Mouse (Mus musculus): ENCODE results near the gene Asap3. TPM values are rescaled to one million over a fixed set of nuclear protein-coding genes. Genes with fewer than 3 reads are reported as not detected.

The Asap3 gene
- total RNA-seq (2014; rRNA removed) (3.3 and 5.6 TPM in 2 replicates), polyA plus RNA-seq (2012; rRNA removed) (5.2 and 5.8 TPM in 2 replicates)

DNA sequence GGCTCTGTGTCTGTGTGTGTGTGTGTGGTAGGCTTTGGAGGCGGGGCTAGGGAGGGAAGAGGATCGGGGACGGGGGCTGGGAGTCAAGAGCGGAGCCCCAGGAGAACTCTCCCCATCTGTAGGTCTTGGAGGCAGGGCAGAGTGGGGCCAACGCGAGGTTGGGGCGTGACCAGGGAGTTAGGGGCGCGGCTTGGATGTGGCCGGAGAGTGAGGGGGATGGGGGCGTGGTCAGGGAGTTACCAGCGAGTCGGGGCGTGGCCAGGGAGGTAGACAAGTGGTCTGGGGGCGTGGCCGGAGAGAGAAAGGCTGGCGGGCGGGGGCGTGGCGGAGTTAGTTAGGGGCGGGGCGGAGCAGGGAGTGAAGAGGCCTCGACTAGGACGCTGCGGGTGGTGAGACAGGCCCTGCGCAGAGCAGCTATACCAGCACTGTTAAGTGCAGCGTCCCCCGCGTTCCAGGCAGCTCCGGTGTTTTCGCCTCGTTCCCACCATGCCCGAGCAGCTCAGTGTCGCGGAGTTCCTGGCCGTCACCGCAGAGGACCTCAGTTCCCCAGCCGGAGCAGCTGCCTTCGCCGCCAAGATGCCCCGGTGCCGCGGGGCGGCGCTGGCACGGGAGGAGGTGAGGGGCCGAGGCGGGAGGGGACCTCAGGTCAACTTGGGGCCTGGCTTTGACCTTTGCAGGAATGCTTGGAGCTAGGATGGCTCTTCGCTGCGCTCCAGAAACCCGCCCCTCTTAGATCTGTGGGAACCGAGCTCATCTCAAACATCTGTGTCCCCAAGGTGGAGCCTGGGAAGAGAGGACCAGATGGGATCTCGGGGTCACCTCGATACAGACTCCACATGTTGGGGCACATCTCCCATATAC lies at the start of gene Asap3:
Asap3 (plus strand) TSS at position 333 of the 861 bp plus-strand sequence.
- Histone ChIP-seq H3K36me3 (ENCODE audit: control insufficient read depth, insufficient read depth, low read length) (no peaks in the 10 kb centered on the region), H3K79me2 (ENCODE audit: control insufficient read depth, insufficient read depth, low read length) (peaks cover 7% of the 10 kb centered on the region; the same call in 1 of the 2 replicates), H3K27ac (replicated peaks; ENCODE audit: insufficient read depth, low read depth, low read length) (peak within 1 kb of the TSS; percentile 39), H3K4me1 (ENCODE audit: control insufficient read depth, insufficient read depth, low read length) (peaks cover 11% of the 10 kb centered on the region), H3K9ac (ENCODE audit: low read depth, low read length) (peak within 1 kb of the TSS; percentile 77), H3K4me3 (ENCODE audit: insufficient read depth, low read depth, low read length) (peak within 1 kb of the TSS; percentile 69), H3K27me3 (ENCODE audit: control insufficient read depth, insufficient read depth, low read length) (no peaks in the 10 kb centered on the region)
- peak; percentile 88 for DNase-seq (ENCODE audit: extremely low read depth, low read depth, low spot score)
- TF ChIP-seq POLR2A (IDR thresholded peaks at IDR 0.05; ENCODE audit: extremely low read depth, insufficient read depth, low read length) = peak; percentile 88
- 0 out of 2 replicates have a peak, but pooled peaks have one; percentile 15 for TF ChIP-seq CTCF (IDR thresholded peaks at IDR 0.05; ENCODE audit: low read depth, low read length)
- under 1% methylated on average over 52 of the region's 54 CpGs for WGBS

DNA sequence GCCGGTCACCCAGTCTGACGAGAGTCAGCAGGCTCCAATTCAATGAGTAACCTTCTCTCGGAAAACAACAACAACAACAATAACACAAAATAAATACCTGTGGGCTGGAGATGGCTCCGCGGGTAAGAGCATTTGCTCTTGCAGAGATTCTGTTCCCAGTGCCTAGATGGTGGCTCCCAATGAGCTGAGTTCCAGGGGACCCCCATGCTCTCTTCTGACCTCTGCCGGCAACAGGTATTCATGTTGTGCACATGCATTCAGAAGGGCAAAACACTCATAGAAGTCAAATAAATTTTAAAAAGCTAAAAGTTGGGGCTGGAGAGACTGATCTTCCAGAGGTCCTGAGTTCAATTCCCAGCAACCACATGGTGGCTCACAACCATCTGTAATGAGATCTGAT lies 47.7 kb upstream of the Asap3 start:
- Histone ChIP-seq H3K4me1 (ENCODE audit: control insufficient read depth, insufficient read depth, low read length) (peaks cover 2% of the 10 kb centered on the region; the same call in 1 of the 2 replicates), H3K27me3 (ENCODE audit: control insufficient read depth, insufficient read depth, low read length) (no peaks in the 10 kb centered on the region), H3K4me3 (ENCODE audit: insufficient read depth, low read depth, low read length) (no peak overlapping the region), H3K27ac (replicated peaks; ENCODE audit: insufficient read depth, low read depth, low read length) (no peak overlapping the region), H3K36me3 (ENCODE audit: control insufficient read depth, insufficient read depth, low read length) (no peaks in the 10 kb centered on the region), H3K9ac (ENCODE audit: low read depth, low read length) (no peak overlapping the region), H3K79me2 (ENCODE audit: control insufficient read depth, insufficient read depth, low read length) (no peaks in the 10 kb centered on the region)
- TF ChIP-seq CTCF (IDR thresholded peaks at IDR 0.05; ENCODE audit: low read depth, low read length) = 0 out of 2 replicates have a peak, but pooled peaks have one; percentile 4
- TF ChIP-seq POLR2A (IDR thresholded peaks at IDR 0.05; ENCODE audit: extremely low read depth, insufficient read depth, low read length) = no peak
- no peak for DNase-seq (ENCODE audit: extremely low read depth, low read depth, low spot score)
- 76% methylated on average over 6 of the region's 6 CpGs for WGBS

DNA sequence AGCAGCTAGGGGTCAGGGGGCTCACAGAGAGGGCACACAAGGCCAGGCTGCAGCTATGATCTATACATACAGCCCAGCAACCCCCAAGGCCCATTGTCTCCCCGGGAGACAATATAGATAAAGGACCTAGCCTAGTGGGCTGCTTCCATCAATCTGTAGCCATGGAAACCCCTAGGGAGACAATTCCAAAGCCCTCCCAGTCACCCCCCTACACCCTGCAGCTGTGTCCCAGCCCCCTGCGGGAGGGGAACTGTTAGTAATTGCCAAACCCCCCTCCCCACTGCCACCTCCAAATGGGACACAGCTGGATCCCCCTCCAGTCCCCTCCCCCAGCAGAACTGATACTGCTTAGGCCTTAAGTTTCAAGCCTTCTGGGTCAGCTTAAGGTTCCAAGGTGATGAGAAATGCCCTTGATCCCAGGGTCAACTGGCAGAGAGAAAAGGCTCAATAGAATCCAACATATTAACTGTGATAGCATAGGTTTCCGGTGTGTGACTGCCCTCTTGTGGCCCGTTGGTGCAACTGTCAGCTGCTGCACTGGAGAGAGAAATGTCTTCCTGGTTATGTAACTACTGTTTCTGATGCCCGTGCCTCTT lies 46.3 kb upstream of the Asap3 start:
- Histone ChIP-seq H3K4me3 (ENCODE audit: insufficient read depth, low read depth, low read length) (no peak overlapping the region), H3K27me3 (ENCODE audit: control insufficient read depth, insufficient read depth, low read length) (no peaks in the 10 kb centered on the region), H3K79me2 (ENCODE audit: control insufficient read depth, insufficient read depth, low read length) (no peaks in the 10 kb centered on the region), H3K36me3 (ENCODE audit: control insufficient read depth, insufficient read depth, low read length) (no peaks in the 10 kb centered on the region), H3K9ac (ENCODE audit: low read depth, low read length) (no peak overlapping the region), H3K27ac (replicated peaks; ENCODE audit: insufficient read depth, low read depth, low read length) (no peak overlapping the region), H3K4me1 (ENCODE audit: control insufficient read depth, insufficient read depth, low read length) (peaks cover 2% of the 10 kb centered on the region; the same call in 1 of the 2 replicates)
- 32% methylated on average over 5 of the region's 5 CpGs for WGBS
- TF ChIP-seq CTCF (IDR thresholded peaks at IDR 0.05; ENCODE audit: low read depth, low read length) (peak; percentile 94), POLR2A (IDR thresholded peaks at IDR 0.05; ENCODE audit: extremely low read depth, insufficient read depth, low read length) (no peak)
- DNase-seq (ENCODE audit: extremely low read depth, low read depth, low spot score) = peak; percentile 71

DNA sequence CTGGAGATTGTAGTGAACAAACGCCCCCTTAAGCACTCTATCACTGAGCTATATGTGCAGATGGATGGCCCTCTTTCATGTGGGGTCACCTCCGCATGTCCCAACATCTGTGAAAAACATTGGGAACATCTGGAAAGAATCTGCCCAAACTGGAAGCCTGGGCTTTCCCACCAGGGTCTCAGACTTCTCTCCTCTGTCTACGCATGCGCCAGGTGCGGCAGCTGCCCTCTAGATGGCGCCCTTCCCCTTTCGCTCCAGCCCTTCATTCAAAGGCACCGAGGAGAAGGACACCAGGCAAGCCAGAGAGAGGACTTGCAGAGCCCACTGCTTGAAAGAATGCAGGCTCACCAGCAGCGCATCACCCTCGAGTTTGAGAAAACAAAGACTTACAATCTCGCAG lies 42.7 kb upstream of the Asap3 start:
- Histone ChIP-seq H3K36me3 (ENCODE audit: control insufficient read depth, insufficient read depth, low read length) (no peaks in the 10 kb centered on the region), H3K79me2 (ENCODE audit: control insufficient read depth, insufficient read depth, low read length) (no peaks in the 10 kb centered on the region), H3K9ac (ENCODE audit: low read depth, low read length) (no peak overlapping the region), H3K4me3 (ENCODE audit: insufficient read depth, low read depth, low read length) (no peak overlapping the region), H3K27me3 (ENCODE audit: control insufficient read depth, insufficient read depth, low read length) (no peaks in the 10 kb centered on the region), H3K27ac (replicated peaks; ENCODE audit: insufficient read depth, low read depth, low read length) (no peak overlapping the region), H3K4me1 (ENCODE audit: control insufficient read depth, insufficient read depth, low read length) (peaks cover 2% of the 10 kb centered on the region; the same call in 1 of the 2 replicates)
- TF ChIP-seq POLR2A (IDR thresholded peaks at IDR 0.05; ENCODE audit: extremely low read depth, insufficient read depth, low read length) (no peak), CTCF (IDR thresholded peaks at IDR 0.05; ENCODE audit: low read depth, low read length) (peak; percentile 99)
- DNase-seq (ENCODE audit: extremely low read depth, low read depth, low spot score) = peak; percentile 32
- 2% methylated on average over 11 of the region's 11 CpGs for WGBS

DNA sequence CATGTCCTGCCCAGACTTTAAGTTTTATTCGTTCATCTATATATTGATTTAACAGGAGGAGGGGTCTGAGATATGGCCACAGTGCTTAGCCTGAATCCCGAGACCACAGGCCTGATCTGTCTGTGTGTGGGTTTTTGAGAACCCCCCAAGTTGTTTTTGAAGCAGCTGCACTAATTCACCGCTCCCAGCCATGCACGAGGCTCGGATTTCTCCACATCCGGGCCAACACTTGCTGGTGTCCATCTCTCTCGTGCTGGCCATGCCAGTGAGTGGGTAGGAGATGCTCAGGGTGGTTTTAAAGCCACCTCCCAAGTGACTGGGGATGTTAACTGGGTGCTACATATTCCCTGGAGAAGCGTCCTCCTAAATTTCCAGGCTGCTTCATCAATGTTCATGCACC lies 41.2 kb upstream of the Asap3 start:
- 90% methylated on average over 8 of the region's 8 CpGs for WGBS
- no peak for DNase-seq (ENCODE audit: extremely low read depth, low read depth, low spot score)
- H3K9ac ChIP-seq (ENCODE audit: low read depth, low read length) = no peak overlapping the region
- H3K4me3 ChIP-seq (ENCODE audit: insufficient read depth, low read depth, low read length) = no peak overlapping the region
- H3K27ac ChIP-seq (replicated peaks; ENCODE audit: insufficient read depth, low read depth, low read length) = no peak overlapping the region
- H3K4me1 ChIP-seq (ENCODE audit: control insufficient read depth, insufficient read depth, low read length) = peaks cover under 1% of the 10 kb centered on the region; the same call in 1 of the 2 replicates
- no peaks in the 10 kb centered on the region for H3K79me2 ChIP-seq (ENCODE audit: control insufficient read depth, insufficient read depth, low read length)
- no peaks in the 10 kb centered on the region for H3K36me3 ChIP-seq (ENCODE audit: control insufficient read depth, insufficient read depth, low read length)
- TF ChIP-seq CTCF (IDR thresholded peaks at IDR 0.05; ENCODE audit: low read depth, low read length) (no peak), POLR2A (IDR thresholded peaks at IDR 0.05; ENCODE audit: extremely low read depth, insufficient read depth, low read length) (no peak)
- H3K27me3 ChIP-seq (ENCODE audit: control insufficient read depth, insufficient read depth, low read length) = no peaks in the 10 kb centered on the region

All from liver, adult 2 months (tissue).